In genomic region chr1:135619932-135620391, GRCm38 (mm10) we compare ENCODE assay signal across 8 mouse cellular contexts. TPM values are rescaled to one million over a fixed set of nuclear protein-coding genes. Genes with fewer than 3 reads are reported as not detected.
A peak's percentile ranks its signal among the peaks of the same experiment; 100 is the strongest.
DNase-seq lines count a peak whose midpoint lies in the region; ATAC-seq and TF ChIP-seq lines count a peak whose summit lies in the region.
"Had no signal": no experiment of that assay in that cellular context is flagged by ENCODE, and none has a peak within 500 bp of the region (broad histone marks: within the 10 kb centered on the region; RNA-seq: fewer than 3 reads in every experiment).

No protein-coding gene starts in this region.

- DNase-seq in lung, embryonic 14.5 days: peak; percentile 63
- no peak for DNase-seq in lung, adult 2 months
- DNase-seq in c-Kit-positive CD71-negative TER-119-negative erythroid progenitor cells, embryonic 14.5 days (ENCODE audit: low read depth): peak; percentile 37
- DNase-seq in kidney, postnatal 25 days: peak; percentile 25 to 55
- DNase-seq: adrenal gland, postnatal 36 days had no signal

- H3K9me3 ChIP-seq in lung, embryonic 14.5 days (ENCODE audit: low read depth, low read length): no peaks in the 10 kb centered on the region
- no peaks in the 10 kb centered on the region for H3K9me3 ChIP-seq in intestine, embryonic 15.5 days

- H3K27me3 ChIP-seq in lung, embryonic 14.5 days (ENCODE audit: insufficient read depth, low read length): no peaks in the 10 kb centered on the region
- no peaks in the 10 kb centered on the region for H3K27me3 ChIP-seq in intestine, embryonic 15.5 days (replicated peaks)

- H3K27ac ChIP-seq in lung, embryonic 14.5 days (ENCODE audit: low read depth): peak overlapping the region; percentile 48; the same call in 1 of the 2 replicates
- no peak overlapping the region for H3K27ac ChIP-seq in intestine, embryonic 15.5 days

- no peaks in the 10 kb centered on the region for H3K36me3 ChIP-seq in lung, embryonic 14.5 days (ENCODE audit: insufficient read depth)
- no peaks in the 10 kb centered on the region for H3K36me3 ChIP-seq in intestine, embryonic 15.5 days

- H3K4me2 ChIP-seq in lung, embryonic 14.5 days: no peak overlapping the region
- H3K4me2 ChIP-seq in intestine, embryonic 15.5 days (replicated peaks): no peak overlapping the region

- peak; percentile 73; the same call in 1 of the 2 replicates for ATAC-seq in lung, embryonic 14.5 days (ENCODE audit: insufficient read depth)
- peak; percentile 73 for ATAC-seq in neutrophil, adult 5-6 weeks (ENCODE audit: extremely low read depth, insufficient number of reproducible peaks, low FRiP score, poor library complexity, severe bottlenecking)
- no peak for ATAC-seq in inflammation-experienced regulatory T-cells, adult 6 months
- ATAC-seq in intestine, embryonic 15.5 days: no peak

- no peak for TF ChIP-seq POLR2A in lung, adult 2 months (IDR thresholded peaks at IDR 0.05; ENCODE audit: borderline replicate concordance, extremely low read depth, low read depth, low read length)

- peaks cover 3% of the 10 kb centered on the region; the same call in 1 of the 2 replicates for H3K4me1 ChIP-seq in lung, embryonic 14.5 days (ENCODE audit: insufficient read depth)
- H3K4me1 ChIP-seq in lung, adult 2 months (ENCODE audit: control insufficient read depth, insufficient read depth, low read length): peaks cover 2% of the 10 kb centered on the region; the same call in 1 of the 2 replicates
- H3K4me1 ChIP-seq in intestine, embryonic 15.5 days (replicated peaks): no peaks in the 10 kb centered on the region

- no peak overlapping the region for H3K4me3 ChIP-seq in lung, embryonic 14.5 days (ENCODE audit: low read depth, low read length)
- no peak overlapping the region for H3K4me3 ChIP-seq in lung, adult 2 months (replicated peaks; ENCODE audit: extremely low read depth, low read depth, low read length)
- no peak overlapping the region for H3K4me3 ChIP-seq in intestine, embryonic 15.5 days (replicated peaks)

- WGBS in lung, embryonic 14.5 days: 14% methylated on average over 7 of the region's 7 CpGs
- 15% methylated on average over 7 of the region's 7 CpGs for WGBS in lung, adult 2 months
- WGBS in intestine, embryonic 15.5 days: 15% methylated on average over 7 of the region's 7 CpGs

- no peak for TF ChIP-seq CTCF in lung, embryonic 14.5 days (IDR thresholded peaks at IDR 0.05; ENCODE audit: low read depth)
- no peak for TF ChIP-seq CTCF in lung, adult 2 months (IDR thresholded peaks at IDR 0.05; ENCODE audit: insufficient read depth, low read length)

- H3K9ac ChIP-seq in lung, embryonic 14.5 days: no peak overlapping the region
- H3K9ac ChIP-seq in intestine, embryonic 15.5 days: no peak overlapping the region

RNA-seq across cellular contexts. Expression of gene Nav1, which starts 12.9 kb away (rescaled TPM):
- 19.6 and 21.7 TPM in 2 replicates for polyA plus RNA-seq in lung, embryonic 14.5 days (2014; fragmentation: Nextera tagmentation; extraction: Ambion mirVana)
- 19.8 and 21.2 TPM in 2 replicates for polyA plus RNA-seq in lung, adult 2 months (2012; rRNA removed)
- 1.0 and 1.1 TPM in 2 replicates for total RNA-seq in neutrophil, adult 5-6 weeks (2017)
- polyA plus RNA-seq in inflammation-experienced regulatory T-cells, adult 6 months (2017; shearing (Covaris generic)): 1 to 10 TPM in 1 of 3 experiments, under 1 TPM in 2; 0.34 to 1.7 (median 0.43) TPM
- 11.5 and 12.5 TPM in 2 replicates for polyA plus RNA-seq in intestine, embryonic 15.5 days (2015; fragmentation: Nextera tagmentation; extraction: Ambion mirVana)

Comparison
In these comparisons a context has a peak if more than half of its experiments do, and no peak if none do; other contexts are left out.
1. ATAC-seq: peak in lung, embryonic 14.5 days (single experiment) and neutrophil, adult 5-6 weeks (single experiment); none in inflammation-experienced regulatory T-cells, adult 6 months (single experiment) and intestine, embryonic 15.5 days (single experiment).